Mouse (Mus musculus): Measurements from ENCODE around the gene Arhgef40. TPM values are rescaled to one million over a fixed set of nuclear protein-coding genes. Genes with fewer than 3 reads are reported as not detected.

Arhgef40 gene
- 67.2 and 68.8 TPM in 2 replicates for polyA plus RNA-seq (2014; fragmentation: Nextera tagmentation; extraction: Ambion mirVana)

GRCm38 (mm10) chr14:51984247-51985231 is at the start of gene Arhgef40:
Gene Arhgef40 (plus strand): TSS chr14:51984719.
- H3K4me1 ChIP-seq (replicated peaks; ENCODE audit: control insufficient read depth, insufficient read depth, low read length) = peaks cover 24% of the 10 kb centered on the region
- no peaks in the 10 kb centered on the region for H3K9me3 ChIP-seq (ENCODE audit: control insufficient read depth, low read length)
- H3K4me2 ChIP-seq (replicated peaks) = peak within 1 kb of the TSS; percentile 95
- DNase-seq (ENCODE audit: low spot score) (peak; percentile 73), ATAC-seq (ENCODE audit: low FRiP score) (peak; percentile 91)
- H3K27ac ChIP-seq = peak within 1 kb of the TSS; percentile 86
- no peaks in the 10 kb centered on the region for H3K27me3 ChIP-seq (ENCODE audit: control insufficient read depth, insufficient read depth, low read length)
- WGBS = under 1% methylated on average over 52 of the region's 74 CpGs
- H3K36me3 ChIP-seq (replicated peaks; ENCODE audit: control insufficient read depth, insufficient read depth) = peaks cover 21% of the 10 kb centered on the region
- H3K9ac ChIP-seq = peak within 1 kb of the TSS; percentile 91
- peak within 1 kb of the TSS; percentile 81 for H3K4me3 ChIP-seq (replicated peaks; ENCODE audit: low read length)

- Histone ChIP-seq H3K9ac (no peak overlapping the region), H3K9me3 (ENCODE audit: control insufficient read depth, low read length) (no peaks in the 10 kb centered on the region), H3K36me3 (replicated peaks; ENCODE audit: control insufficient read depth, insufficient read depth) (no peaks in the 10 kb centered on the region), H3K4me2 (replicated peaks) (no peak overlapping the region), H3K4me3 (replicated peaks; ENCODE audit: low read length) (no peak overlapping the region), H3K27me3 (ENCODE audit: control insufficient read depth, insufficient read depth, low read length) (no peaks in the 10 kb centered on the region), H3K27ac (no peak overlapping the region), H3K4me1 (replicated peaks; ENCODE audit: control insufficient read depth, insufficient read depth, low read length) (no peaks in the 10 kb centered on the region)
- WGBS = 90% methylated on average over 9 of the region's 9 CpGs
- no peak for ATAC-seq (ENCODE audit: low FRiP score)
- DNase-seq (ENCODE audit: low spot score) = no peak
Observed at GRCm38 (mm10) chr14:51939005-51939404, 45.5 kb upstream of the Arhgef40 start.

GRCm38 (mm10) chr14:51940944-51941560 is 43.5 kb upstream of the Arhgef40 start:
- WGBS = 41% methylated on average over 8 of the region's 8 CpGs
- Histone ChIP-seq H3K9ac (no peak overlapping the region), H3K4me2 (replicated peaks) (no peak overlapping the region), H3K4me3 (replicated peaks; ENCODE audit: low read length) (no peak overlapping the region), H3K27me3 (ENCODE audit: control insufficient read depth, insufficient read depth, low read length) (no peaks in the 10 kb centered on the region), H3K9me3 (ENCODE audit: control insufficient read depth, low read length) (no peaks in the 10 kb centered on the region), H3K4me1 (replicated peaks; ENCODE audit: control insufficient read depth, insufficient read depth, low read length) (no peaks in the 10 kb centered on the region), H3K36me3 (replicated peaks; ENCODE audit: control insufficient read depth, insufficient read depth) (no peaks in the 10 kb centered on the region), H3K27ac (no peak overlapping the region)
- DNase-seq (ENCODE audit: low spot score) = no peak
- no peak for ATAC-seq (ENCODE audit: low FRiP score)

- H3K9me3 ChIP-seq (ENCODE audit: control insufficient read depth, low read length) = no peaks in the 10 kb centered on the region
- H3K36me3 ChIP-seq (replicated peaks; ENCODE audit: control insufficient read depth, insufficient read depth) = no peaks in the 10 kb centered on the region
- ATAC-seq (ENCODE audit: low FRiP score) = no peak
- no peak overlapping the region for H3K9ac ChIP-seq
- WGBS = 56% methylated on average over 9 of the region's 9 CpGs
- H3K4me1 ChIP-seq (replicated peaks; ENCODE audit: control insufficient read depth, insufficient read depth, low read length) = no peaks in the 10 kb centered on the region
- H3K27me3 ChIP-seq (ENCODE audit: control insufficient read depth, insufficient read depth, low read length) = no peaks in the 10 kb centered on the region
- DNase-seq (ENCODE audit: low spot score) = no peak
- no peak overlapping the region for H3K4me2 ChIP-seq (replicated peaks)
- no peak overlapping the region for H3K27ac ChIP-seq
- no peak overlapping the region for H3K4me3 ChIP-seq (replicated peaks; ENCODE audit: low read length)
Observed at GRCm38 (mm10) chr14:51941577-51941976, 42.9 kb upstream of the Arhgef40 start.

- H3K27me3 ChIP-seq (ENCODE audit: control insufficient read depth, insufficient read depth, low read length) = no peaks in the 10 kb centered on the region
- H3K36me3 ChIP-seq (replicated peaks; ENCODE audit: control insufficient read depth, insufficient read depth) = no peaks in the 10 kb centered on the region
- H3K27ac ChIP-seq = no peak overlapping the region
- WGBS = 71% methylated on average over 7 of the region's 7 CpGs
- ATAC-seq (ENCODE audit: low FRiP score) (no peak), DNase-seq (ENCODE audit: low spot score) (no peak)
- no peaks in the 10 kb centered on the region for H3K4me1 ChIP-seq (replicated peaks; ENCODE audit: control insufficient read depth, insufficient read depth, low read length)
- no peaks in the 10 kb centered on the region for H3K9me3 ChIP-seq (ENCODE audit: control insufficient read depth, low read length)
- no peak overlapping the region for H3K4me3 ChIP-seq (replicated peaks; ENCODE audit: low read length)
- H3K4me2 ChIP-seq (replicated peaks) = no peak overlapping the region
- no peak overlapping the region for H3K9ac ChIP-seq
Observed at GRCm38 (mm10) chr14:51942236-51942635, 42.3 kb upstream of the Arhgef40 start.

GRCm38 (mm10) chr14:51943336-51943735 is 41.2 kb upstream of the Arhgef40 start:
- no peak overlapping the region for H3K4me3 ChIP-seq (replicated peaks; ENCODE audit: low read length)
- ATAC-seq (ENCODE audit: low FRiP score) (no peak), DNase-seq (ENCODE audit: low spot score) (no peak)
- no peaks in the 10 kb centered on the region for H3K27me3 ChIP-seq (ENCODE audit: control insufficient read depth, insufficient read depth, low read length)
- no peaks in the 10 kb centered on the region for H3K36me3 ChIP-seq (replicated peaks; ENCODE audit: control insufficient read depth, insufficient read depth)
- H3K9me3 ChIP-seq (ENCODE audit: control insufficient read depth, low read length) = no peaks in the 10 kb centered on the region
- no peaks in the 10 kb centered on the region for H3K4me1 ChIP-seq (replicated peaks; ENCODE audit: control insufficient read depth, insufficient read depth, low read length)
- H3K4me2 ChIP-seq (replicated peaks) = no peak overlapping the region
- no peak overlapping the region for H3K27ac ChIP-seq
- 91% methylated on average over 6 of the region's 6 CpGs for WGBS
- no peak overlapping the region for H3K9ac ChIP-seq

GRCm38 (mm10) chr14:51960316-51960715 is 24.2 kb upstream of the Arhgef40 start:
- 92% methylated on average over 2 of the region's 2 CpGs for WGBS
- ATAC-seq (ENCODE audit: low FRiP score) = no peak

GRCm38 (mm10) chr14:51967400-51967799 is 17.1 kb upstream of the Arhgef40 start:
- no peaks in the 10 kb centered on the region for H3K9me3 ChIP-seq (ENCODE audit: control insufficient read depth, low read length)
- DNase-seq (ENCODE audit: low spot score) (no peak), ATAC-seq (ENCODE audit: low FRiP score) (no peak)

More at GRCm38 (mm10) chr14:51960316-51960715, 24.2 kb upstream of the Arhgef40 start:
- Histone ChIP-seq H3K27me3 (ENCODE audit: control insufficient read depth, insufficient read depth, low read length) (no peaks in the 10 kb centered on the region), H3K4me2 (replicated peaks) (no peak overlapping the region), H3K36me3 (replicated peaks; ENCODE audit: control insufficient read depth, insufficient read depth) (no peaks in the 10 kb centered on the region), H3K4me3 (replicated peaks; ENCODE audit: low read length) (no peak overlapping the region), H3K27ac (no peak overlapping the region), H3K9me3 (ENCODE audit: control insufficient read depth, low read length) (no peaks in the 10 kb centered on the region), H3K4me1 (replicated peaks; ENCODE audit: control insufficient read depth, insufficient read depth, low read length) (no peaks in the 10 kb centered on the region), H3K9ac (no peak overlapping the region)
- no peak for DNase-seq (ENCODE audit: low spot score)

GRCm38 (mm10) chr14:51979252-51979651 is 5.3 kb upstream of the Arhgef40 start:
- ATAC-seq (ENCODE audit: low FRiP score) = no peak
- Histone ChIP-seq H3K9ac (no peak overlapping the region), H3K36me3 (replicated peaks; ENCODE audit: control insufficient read depth, insufficient read depth) (no peaks in the 10 kb centered on the region), H3K27me3 (ENCODE audit: control insufficient read depth, insufficient read depth, low read length) (no peaks in the 10 kb centered on the region), H3K9me3 (ENCODE audit: control insufficient read depth, low read length) (no peaks in the 10 kb centered on the region), H3K27ac (no peak overlapping the region), H3K4me1 (replicated peaks; ENCODE audit: control insufficient read depth, insufficient read depth, low read length) (peaks cover 11% of the 10 kb centered on the region; the same call in 1 of the 2 replicates), H3K4me2 (replicated peaks) (no peak overlapping the region), H3K4me3 (replicated peaks; ENCODE audit: low read length) (no peak overlapping the region)
- DNase-seq (ENCODE audit: low spot score) = no peak
- 88% methylated on average over 3 of the region's 3 CpGs for WGBS

More at GRCm38 (mm10) chr14:51967400-51967799, 17.1 kb upstream of the Arhgef40 start:
- WGBS = 92% methylated on average over 3 of the region's 3 CpGs
- H3K4me3 ChIP-seq (replicated peaks; ENCODE audit: low read length) = no peak overlapping the region
- no peak overlapping the region for H3K9ac ChIP-seq
- H3K27ac ChIP-seq = no peak overlapping the region
- no peak overlapping the region for H3K4me2 ChIP-seq (replicated peaks)
- no peaks in the 10 kb centered on the region for H3K4me1 ChIP-seq (replicated peaks; ENCODE audit: control insufficient read depth, insufficient read depth, low read length)
- H3K27me3 ChIP-seq (ENCODE audit: control insufficient read depth, insufficient read depth, low read length) = no peaks in the 10 kb centered on the region
- no peaks in the 10 kb centered on the region for H3K36me3 ChIP-seq (replicated peaks; ENCODE audit: control insufficient read depth, insufficient read depth)

All from hindbrain, embryonic 14.5 days (tissue).